Mouse (Mus musculus) lung, embryonic 16.5 days (tissue): Measurements from ENCODE around the gene H2-T3. TPM values are rescaled to one million over a fixed set of nuclear protein-coding genes. Genes with fewer than 3 reads are reported as not detected.
A peak's percentile ranks its signal among the peaks of the same experiment; 100 is the strongest.
"Not testable (repeated sequence)": the region's sequence is repeated elsewhere in the genome, so short reads cannot be mapped to it uniquely, and the experiment has no call there.

Experiments used
- ATAC-seq: fragments of 200-750 bp; cut with Nextera tagmentation; 2 replicates; pipeline ENCODE4 v1.8.0; 2017; ENCODE audit warnings: low read depth, mild to moderate bottlenecking, moderate library complexity
- H3K27ac ChIP-seq: fragments of 300-500 bp; sonication (generic); 2 replicates; pipeline ENCODE4 v1.5.1; 2014; ENCODE audit warnings: mild to moderate bottlenecking, control low read depth, low read length
- H3K27me3 ChIP-seq: fragments of 300-500 bp; sonication (generic); 2 replicates; pipeline ENCODE4 v1.6.1; 2014; ENCODE audit warnings: low read depth, low read length, mixed read lengths; ENCODE audit not compliant: control insufficient read depth, insufficient read depth
- H3K36me3 ChIP-seq: fragments of 300-500 bp; sonication (generic); 2 replicates; pipeline ENCODE4 v1.6.1; 2014; ENCODE audit warnings: low read length; ENCODE audit not compliant: control insufficient read depth, insufficient read depth
- H3K4me1 ChIP-seq: fragments of 300-500 bp; sonication (generic); replicated peaks from 2 replicates; pipeline ENCODE4 v1.6.1; 2014; ENCODE audit warnings: low read length, mixed read lengths; ENCODE audit not compliant: control insufficient read depth, insufficient read depth
- H3K4me2 ChIP-seq: fragments of 300-500 bp; sonication (generic); 2 replicates; pipeline ENCODE4 v1.6.1; 2014; ENCODE audit warnings: low read depth, low read length, control low read depth
- H3K4me3 ChIP-seq: fragments of 300-500 bp; sonication (generic); 2 replicates; pipeline ENCODE4 v1.5.1; 2014; ENCODE audit warnings: mild to moderate bottlenecking, low read length, control low read depth
- H3K9ac ChIP-seq: fragments of 300-500 bp; sonication (generic); 2 replicates; pipeline ENCODE4 v1.6.1; 2014; ENCODE audit warnings: low read length, control low read depth
- H3K9me3 ChIP-seq: fragments of 300-500 bp; sonication (generic); 2 replicates; pipeline ENCODE4 v1.6.1; 2016; ENCODE audit warnings: low read length; ENCODE audit not compliant: control insufficient read depth
- WGBS: fragments of 180-500 bp; shearing (Covaris S2); extraction: QIAGEN DNeasy Blood & Tissue Kit; methylation state at CpG from one replicate; pipeline ENCODE4 v1.1.7; 2014; 5-methylcytosine and 5-hydroxymethylcytosine counted together
- polyA plus RNA-seq: library from polyadenylated mRNA; unstranded; fragments of >200 nt; fragmentation: Nextera tagmentation; extraction: Ambion mirVana; gene quantifications from 2 replicates; pipeline ENCODE4 v1.2.1, GENCODE M21; 2015

H2-T3 gene
- polyA plus RNA-seq, 1 experiment from 2014 or later = 1.1 TPM

GRCm38 (mm10) chr17:36169094-36169493 lies 21.0 kb downstream of the H2-T3 start:
- Histone ChIP-seq H3K27me3 (peaks cover 22% of the 10 kb centered on the region), H3K27ac (peak overlapping the region; percentile 66; the same call in 1 of the 2 replicates)
- H3K9me3 ChIP-seq, H3K4me1 ChIP-seq, H3K4me2 ChIP-seq, H3K4me3 ChIP-seq, H3K9ac ChIP-seq, H3K36me3 ChIP-seq: not testable (repeated sequence)
- peak; percentile 42; the same call in 1 of the 2 replicates for ATAC-seq
- no CpG with 5 or more reads among the region's 1 CpGs for WGBS

- H3K4me3 ChIP-seq = peak within 1 kb of the TSS; percentile 59
- peak within 1 kb of the TSS; percentile 66 for H3K27ac ChIP-seq
- no peaks in the 10 kb centered on the region for H3K4me1 ChIP-seq
- peak within 1 kb of the TSS; percentile 71 for H3K9ac ChIP-seq
- no peaks in the 10 kb centered on the region for H3K36me3 ChIP-seq
- 3% methylated on average over 62 of the region's 63 CpGs for whole genome bisulfite sequencing
- no peaks in the 10 kb centered on the region for H3K9me3 ChIP-seq
- peak; percentile 29 for ATAC-seq
- H3K4me2 ChIP-seq = peak within 1 kb of the TSS; percentile 57
- H3K27me3 ChIP-seq = peaks cover 22% of the 10 kb centered on the region
These were observed 21.9 kb downstream of the H2-T3 start, which contains the start of gene Gm8909 for GRCm38 (mm10) chr17:36168039-36168652. Gene Gm8909, minus strand, starts transcription at chr17:36168537.

- Histone ChIP-seq H3K4me2 (peak overlapping the region; percentile 57), H3K9me3 (no peaks in the 10 kb centered on the region), H3K27ac (peak overlapping the region; percentile 57), H3K9ac (peak overlapping the region; percentile 71), H3K4me1 (no peaks in the 10 kb centered on the region), H3K36me3 (no peaks in the 10 kb centered on the region), H3K27me3 (peaks cover 22% of the 10 kb centered on the region), H3K4me3 (peak overlapping the region; percentile 59)
- WGBS = 1% methylated on average over 51 of the region's 51 CpGs
- ATAC-seq = peak; percentile 66
These were observed 22.6 kb downstream of the H2-T3 start for GRCm38 (mm10) chr17:36167306-36168038.

- H3K27me3 ChIP-seq = peaks cover 24% of the 10 kb centered on the region
- not testable (repeated sequence) for H3K9me3 ChIP-seq, ATAC-seq, H3K4me1 ChIP-seq, H3K36me3 ChIP-seq
- peak overlapping the region; percentile 59 for H3K4me3 ChIP-seq
- H3K27ac ChIP-seq = 0 out of 2 replicates have a peak overlapping the region, but pooled peaks have one; percentile 10
- peak overlapping the region; percentile 28; the same call in 1 of the 2 replicates for H3K9ac ChIP-seq
- H3K4me2 ChIP-seq = peak overlapping the region; percentile 57
- 4% methylated on average over 2 of the region's 2 CpGs for WGBS
These were observed 23.2 kb downstream of the H2-T3 start for GRCm38 (mm10) chr17:36166901-36167300.

- Histone ChIP-seq H3K36me3 (no peaks in the 10 kb centered on the region), H3K9me3 (no peaks in the 10 kb centered on the region), H3K27ac (peak overlapping the region; percentile 77), H3K27me3 (peaks cover 23% of the 10 kb centered on the region), H3K9ac (peak overlapping the region; percentile 68), H3K4me1 (peaks cover 3% of the 10 kb centered on the region; the same call in 1 of the 2 replicates), H3K4me3 (peak overlapping the region; percentile 45), H3K4me2 (peak overlapping the region; percentile 57)
- WGBS = 2% methylated on average over 56 of the region's 56 CpGs
- peak; percentile 72 for ATAC-seq
These were observed 28.7 kb downstream of the H2-T3 start for GRCm38 (mm10) chr17:36161129-36162051.

- ATAC-seq, H3K9me3 ChIP-seq, H3K4me1 ChIP-seq, H3K36me3 ChIP-seq, H3K27ac ChIP-seq: not testable (repeated sequence)
- WGBS = 11% methylated on average over 11 of the region's 11 CpGs
- H3K4me3 ChIP-seq = peak overlapping the region; percentile 45
- H3K27me3 ChIP-seq = peaks cover 18% of the 10 kb centered on the region
- H3K4me2 ChIP-seq = peak overlapping the region; percentile 56
- peak overlapping the region; percentile 16; the same call in 1 of the 2 replicates for H3K9ac ChIP-seq
These were observed 31.8 kb downstream of the H2-T3 start for GRCm38 (mm10) chr17:36158264-36158663.

GRCm38 (mm10) chr17:36157782-36158181 lies 32.3 kb downstream of the H2-T3 start:
- Histone ChIP-seq H3K4me3 (peak overlapping the region; percentile 45), H3K9ac (peak overlapping the region; percentile 16), H3K27ac (0 out of 2 replicates have a peak overlapping the region, but pooled peaks have one; percentile 1), H3K27me3 (peaks cover 18% of the 10 kb centered on the region), H3K4me2 (peak overlapping the region; percentile 56)
- WGBS = under 1% methylated on average over 36 of the region's 36 CpGs
- H3K4me1 ChIP-seq, ATAC-seq, H3K36me3 ChIP-seq, H3K9me3 ChIP-seq: not testable (repeated sequence)

GRCm38 (mm10) chr17:36154271-36155149 lies 35.6 kb downstream of the H2-T3 start:
- ATAC-seq = peak; percentile 90
- Histone ChIP-seq H3K27ac (peak overlapping the region; percentile 86), H3K4me3 (peak overlapping the region; percentile 38), H3K9ac (peak overlapping the region; percentile 59), H3K4me1 (no peaks in the 10 kb centered on the region), H3K9me3 (no peaks in the 10 kb centered on the region), H3K4me2 (peak overlapping the region; percentile 56), H3K27me3 (peaks cover 4% of the 10 kb centered on the region), H3K36me3 (no peaks in the 10 kb centered on the region)
- WGBS = 7% methylated on average over 3 of the region's 3 CpGs
